Mouse (Mus musculus): Measurements from ENCODE around the gene Letm1. TPM values are rescaled to one million over a fixed set of nuclear protein-coding genes. Genes with fewer than 3 reads are reported as not detected.
A peak's percentile ranks its signal among the peaks of the same experiment; 100 is the strongest.

The Letm1 gene
- total and polyA plus RNA-seq, 2 experiments from 2014 or later, result 59.9 to 83.9 TPM

DNA sequence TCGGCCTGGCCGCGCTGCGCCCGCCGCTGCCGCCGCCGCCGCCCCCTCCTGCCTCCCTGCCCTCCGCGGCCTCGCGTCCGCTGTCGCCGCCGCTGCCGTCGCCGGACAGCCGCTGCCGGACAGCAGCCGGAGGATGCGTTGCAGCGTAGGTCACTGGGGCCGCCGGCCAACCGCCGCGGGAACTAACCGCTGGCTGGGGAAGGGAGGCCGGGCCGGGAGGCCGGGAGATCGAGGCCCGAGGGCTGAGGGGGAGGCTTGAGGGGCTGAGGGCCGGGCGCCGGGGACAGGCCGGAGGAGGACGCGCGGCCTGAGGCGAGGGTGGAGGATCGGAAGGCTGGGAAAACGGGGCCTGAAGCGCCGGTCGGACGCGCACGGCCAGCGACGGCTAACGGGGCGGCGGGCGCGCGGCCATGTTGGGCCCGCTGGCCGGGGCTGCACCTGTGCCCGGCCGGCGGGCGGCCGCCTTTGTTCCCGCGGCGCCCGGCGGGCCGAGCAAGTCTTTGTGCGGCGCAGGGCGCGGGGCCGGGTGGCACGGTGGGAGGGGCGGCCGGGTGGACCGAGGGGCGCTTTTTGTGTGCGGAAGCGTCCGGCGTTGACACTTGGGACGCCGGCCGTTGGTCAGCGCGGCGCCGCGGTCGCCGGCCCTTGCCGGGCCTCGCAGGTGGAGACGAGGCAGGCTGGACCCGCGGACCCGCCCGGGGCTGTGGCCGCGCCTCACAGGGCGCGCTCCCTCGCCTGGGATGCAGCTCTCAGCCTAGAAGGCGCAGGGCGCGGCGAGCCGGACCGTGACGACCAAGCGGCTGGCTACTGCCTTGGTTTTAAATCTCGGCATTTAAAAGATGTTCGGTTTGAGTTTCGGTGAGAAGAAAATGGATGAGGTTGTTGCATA lies 38.4 kb upstream of the Letm1 start:
- TF ChIP-seq CTCF (IDR thresholded peaks at IDR 0.05; ENCODE audit: low read depth), result no peak
- Histone ChIP-seq H3K4me2 (ENCODE audit: low read depth, low read length) (peak overlapping the region; percentile 73), H3K4me1 (ENCODE audit: insufficient read depth, low read length) (peaks cover 18% of the 10 kb centered on the region), H3K36me3 (ENCODE audit: insufficient read depth, low read length) (no peaks in the 10 kb centered on the region), H3K4me3 (ENCODE audit: low read length) (peak overlapping the region; percentile 95), H3K9me3 (ENCODE audit: low read length) (no peaks in the 10 kb centered on the region), H3K27ac (peak overlapping the region; percentile 99), H3K27me3 (ENCODE audit: insufficient read depth, low read length) (no peaks in the 10 kb centered on the region), H3K9ac (replicated peaks; ENCODE audit: low read length) (peak overlapping the region; percentile 99)
- ATAC-seq, result peak; percentile 30
- peak; percentile 69 for DNase-seq (ENCODE audit: low spot score)
- under 1% methylated on average over 93 of the region's 121 CpGs for whole genome bisulfite sequencing

DNA sequence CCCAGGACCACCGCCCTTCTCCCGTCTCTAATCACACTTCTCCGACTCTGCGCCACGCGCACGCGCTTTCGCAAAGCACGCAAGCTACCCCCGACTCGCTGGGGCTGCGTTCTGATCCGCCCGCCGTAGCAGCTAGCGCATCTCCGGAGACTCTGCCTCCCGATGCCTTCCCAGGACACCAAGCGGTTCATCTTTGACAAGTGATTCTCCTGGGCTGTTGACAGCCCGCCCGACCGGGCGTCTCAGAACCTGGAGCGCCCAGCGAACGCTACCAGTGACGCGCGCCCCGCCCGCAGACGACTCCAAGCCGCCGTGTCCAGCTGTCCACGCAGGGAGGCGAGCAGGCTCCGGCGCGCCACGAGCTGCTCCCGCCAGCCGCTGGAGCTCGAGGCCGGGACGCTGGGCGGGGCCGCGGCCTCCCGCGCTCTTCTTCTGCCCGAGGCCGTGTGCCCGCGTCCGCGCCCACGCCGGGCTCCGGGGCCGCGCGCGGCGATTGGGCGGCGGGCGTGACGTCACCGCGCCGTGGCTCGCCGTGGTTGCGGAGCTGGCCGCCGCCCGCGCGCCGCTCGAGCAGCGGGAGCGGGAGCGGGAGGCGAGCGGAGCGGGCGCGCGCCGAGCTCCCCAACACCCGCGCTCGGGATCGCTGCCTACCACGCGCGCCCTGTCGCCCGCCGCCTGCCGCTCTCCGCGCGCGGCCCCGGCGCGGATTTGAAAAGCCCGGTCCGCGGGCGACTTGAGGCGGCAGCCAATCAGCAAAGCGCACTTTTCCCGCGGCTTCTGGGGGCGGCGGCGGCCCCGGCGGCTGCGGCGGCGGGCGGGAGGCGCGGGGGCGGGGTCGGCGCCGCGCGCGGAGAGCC lies 37.5 kb upstream of the Letm1 start, which contains the start of gene Nsd2:
TSS of gene Nsd2 (plus strand) at position 850 of the 857 bp plus-strand sequence.
- DNase-seq (ENCODE audit: low spot score) (peak; percentile 99), ATAC-seq (peak; percentile 92)
- peaks cover 18% of the 10 kb centered on the region for H3K4me1 ChIP-seq (ENCODE audit: insufficient read depth, low read length)
- peak within 1 kb of the TSS; percentile 99 for H3K27ac ChIP-seq
- peak within 1 kb of the TSS; percentile 99 for H3K9ac ChIP-seq (replicated peaks; ENCODE audit: low read length)
- peak within 1 kb of the TSS; percentile 95 for H3K4me3 ChIP-seq (ENCODE audit: low read length)
- no peaks in the 10 kb centered on the region for H3K36me3 ChIP-seq (ENCODE audit: insufficient read depth, low read length)
- no peaks in the 10 kb centered on the region for H3K9me3 ChIP-seq (ENCODE audit: low read length)
- peak within 1 kb of the TSS; percentile 73 for H3K4me2 ChIP-seq (ENCODE audit: low read depth, low read length)
- no peak for TF ChIP-seq CTCF (IDR thresholded peaks at IDR 0.05; ENCODE audit: low read depth)
- H3K27me3 ChIP-seq (ENCODE audit: insufficient read depth, low read length), result no peaks in the 10 kb centered on the region
- under 1% methylated on average over 102 of the region's 136 CpGs for WGBS

DNA sequence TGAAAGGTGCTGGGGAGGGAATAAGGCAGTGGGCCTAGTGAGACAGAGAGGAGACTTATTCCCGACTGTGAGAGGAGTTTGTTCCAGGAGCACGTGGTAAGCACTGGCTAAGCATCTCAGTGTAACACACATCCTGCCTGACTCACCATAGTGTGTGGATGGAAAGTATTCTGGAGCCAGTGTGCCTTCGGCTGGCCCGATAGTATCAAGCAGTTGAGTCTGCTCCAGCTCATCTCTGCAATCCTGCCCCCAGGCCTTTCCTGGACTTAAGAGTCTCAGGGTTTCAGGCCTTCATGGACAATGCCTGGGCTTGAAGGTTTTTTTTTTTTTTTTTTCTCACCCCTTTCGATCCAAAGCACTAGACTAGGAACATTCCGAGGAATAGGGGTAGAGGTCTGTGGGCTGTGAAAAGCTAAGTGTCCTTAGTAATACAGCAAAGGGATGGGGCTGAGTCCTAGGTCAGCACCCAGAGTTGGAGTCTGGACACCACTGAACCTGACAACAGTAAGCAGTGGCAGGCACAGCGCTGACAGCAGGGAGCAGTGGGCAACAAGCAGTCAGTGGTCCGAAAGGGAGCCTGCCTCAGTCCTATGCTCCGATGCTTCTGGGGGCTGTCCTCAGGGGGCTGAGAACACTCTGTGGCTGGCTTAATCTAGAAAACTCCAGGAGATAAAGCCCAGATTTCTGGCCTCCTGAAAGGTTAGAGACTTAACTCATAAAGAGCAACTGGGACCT lies 36.7 kb upstream of the Letm1 start:
- Histone ChIP-seq H3K9ac (replicated peaks; ENCODE audit: low read length) (peak overlapping the region; percentile 99), H3K27me3 (ENCODE audit: insufficient read depth, low read length) (no peaks in the 10 kb centered on the region), H3K4me1 (ENCODE audit: insufficient read depth, low read length) (peaks cover 18% of the 10 kb centered on the region), H3K27ac (peak overlapping the region; percentile 99), H3K36me3 (ENCODE audit: insufficient read depth, low read length) (no peaks in the 10 kb centered on the region), H3K4me2 (ENCODE audit: low read depth, low read length) (peak overlapping the region; percentile 73), H3K4me3 (ENCODE audit: low read length) (peak overlapping the region; percentile 95), H3K9me3 (ENCODE audit: low read length) (no peaks in the 10 kb centered on the region)
- no peak for TF ChIP-seq CTCF (IDR thresholded peaks at IDR 0.05; ENCODE audit: low read depth)
- 4% methylated on average over 9 of the region's 9 CpGs for WGBS
- ATAC-seq (peak; percentile 10; the same call in 1 of the 2 replicates), DNase-seq (ENCODE audit: low spot score) (peak; percentile 6)

DNA sequence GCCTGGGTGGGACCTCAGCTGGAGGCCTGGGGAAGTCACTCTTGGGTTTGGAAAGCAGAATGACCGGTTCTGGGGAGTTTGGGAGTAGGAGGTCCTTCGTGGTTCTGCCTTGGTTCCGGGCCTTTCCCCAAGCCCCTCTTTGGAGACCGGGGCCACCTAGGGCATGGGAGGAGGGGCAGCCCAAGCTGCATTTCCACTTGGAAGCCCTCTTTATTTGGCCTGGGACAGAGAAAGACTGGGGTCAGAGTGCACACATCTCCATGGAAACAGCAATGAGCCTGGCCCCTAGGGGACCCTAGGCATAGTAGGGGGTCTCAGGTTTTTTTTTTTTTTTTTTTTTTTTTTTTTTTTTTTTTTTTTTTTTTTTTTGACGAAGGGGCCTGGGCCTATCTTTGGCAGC lies 35.5 kb upstream of the Letm1 start:
- Histone ChIP-seq H3K4me1 (ENCODE audit: insufficient read depth, low read length) (peaks cover 12% of the 10 kb centered on the region), H3K27me3 (ENCODE audit: insufficient read depth, low read length) (no peaks in the 10 kb centered on the region), H3K36me3 (ENCODE audit: insufficient read depth, low read length) (no peaks in the 10 kb centered on the region), H3K27ac (no peak overlapping the region), H3K4me3 (ENCODE audit: low read length) (no peak overlapping the region), H3K9ac (replicated peaks; ENCODE audit: low read length) (no peak overlapping the region), H3K9me3 (ENCODE audit: low read length) (no peaks in the 10 kb centered on the region), H3K4me2 (ENCODE audit: low read depth, low read length) (no peak overlapping the region)
- WGBS, result 10% methylated on average over 5 of the region's 5 CpGs
- no peak for TF ChIP-seq CTCF (IDR thresholded peaks at IDR 0.05; ENCODE audit: low read depth)
- ATAC-seq, result no peak
- DNase-seq (ENCODE audit: low spot score), result no peak

DNA sequence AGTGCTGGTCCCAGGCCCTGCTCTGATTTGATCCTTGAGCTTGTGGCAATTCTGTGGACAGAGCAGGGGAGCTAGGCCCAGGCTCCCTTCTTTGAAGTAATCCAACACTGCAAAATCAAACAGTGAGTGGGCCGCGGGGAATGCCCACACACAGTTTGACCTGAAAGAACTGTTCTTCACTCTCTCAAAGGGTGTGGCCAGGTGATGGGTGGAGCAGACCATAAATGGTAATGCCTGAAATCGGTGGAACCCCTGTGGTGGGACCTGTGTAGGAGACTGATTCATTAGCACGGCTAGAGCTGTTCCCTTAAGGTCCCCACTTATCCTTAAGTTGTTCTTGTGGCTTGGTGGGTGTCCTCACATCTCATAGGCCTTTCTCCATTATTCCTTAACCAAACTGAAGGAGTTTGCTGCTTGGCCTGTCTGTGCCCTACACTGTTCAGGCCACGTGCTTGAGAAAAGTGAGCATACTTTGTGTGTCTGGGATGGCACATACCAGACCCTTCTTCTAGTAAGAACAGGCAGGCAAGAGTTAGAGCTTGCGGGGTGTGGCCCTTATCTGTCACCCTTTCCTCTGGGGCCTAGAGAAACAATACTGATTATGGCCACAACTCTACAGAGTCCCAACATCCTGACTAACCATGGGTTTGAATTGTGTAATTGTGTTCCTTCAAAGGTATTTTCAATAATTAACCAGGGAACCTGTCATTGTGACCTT lies 33.5 kb upstream of the Letm1 start:
- Histone ChIP-seq H3K36me3 (ENCODE audit: insufficient read depth, low read length) (no peaks in the 10 kb centered on the region), H3K4me2 (ENCODE audit: low read depth, low read length) (no peak overlapping the region), H3K27me3 (ENCODE audit: insufficient read depth, low read length) (no peaks in the 10 kb centered on the region), H3K4me1 (ENCODE audit: insufficient read depth, low read length) (no peaks in the 10 kb centered on the region), H3K9me3 (ENCODE audit: low read length) (no peaks in the 10 kb centered on the region), H3K4me3 (ENCODE audit: low read length) (no peak overlapping the region), H3K27ac (no peak overlapping the region), H3K9ac (replicated peaks; ENCODE audit: low read length) (no peak overlapping the region)
- ATAC-seq (no peak), DNase-seq (ENCODE audit: low spot score) (no peak)
- no peak for TF ChIP-seq CTCF (IDR thresholded peaks at IDR 0.05; ENCODE audit: low read depth)
- WGBS, result 89% methylated on average over 6 of the region's 6 CpGs

DNA sequence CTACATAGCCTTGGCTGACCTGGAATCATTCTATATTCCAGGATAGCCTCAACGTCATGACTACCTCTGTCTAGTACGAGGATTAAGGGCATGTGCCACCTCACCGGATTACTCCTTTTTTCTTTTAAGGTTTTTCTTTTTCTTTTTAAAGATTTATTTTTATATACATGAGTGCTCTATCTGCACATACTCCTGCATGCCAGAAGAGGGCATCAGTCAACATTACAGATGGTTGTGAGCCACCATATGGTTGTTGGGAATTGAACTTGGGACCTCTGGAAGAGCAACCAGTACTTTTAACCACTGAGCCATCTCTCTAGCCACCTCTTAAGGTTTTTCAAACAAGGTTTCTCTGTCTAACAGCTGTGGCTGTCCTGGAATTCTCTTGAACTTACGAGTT lies 28.9 kb upstream of the Letm1 start:
- Histone ChIP-seq H3K4me3 (ENCODE audit: low read length) (no peak overlapping the region), H3K36me3 (ENCODE audit: insufficient read depth, low read length) (no peaks in the 10 kb centered on the region), H3K27me3 (ENCODE audit: insufficient read depth, low read length) (no peaks in the 10 kb centered on the region), H3K4me1 (ENCODE audit: insufficient read depth, low read length) (no peaks in the 10 kb centered on the region), H3K4me2 (ENCODE audit: low read depth, low read length) (no peak overlapping the region), H3K27ac (no peak overlapping the region), H3K9ac (replicated peaks; ENCODE audit: low read length) (no peak overlapping the region), H3K9me3 (ENCODE audit: low read length) (no peaks in the 10 kb centered on the region)
- ATAC-seq (no peak), DNase-seq (ENCODE audit: low spot score) (no peak)
- 90% methylated on average over 4 of the region's 4 CpGs for WGBS
- TF ChIP-seq CTCF (IDR thresholded peaks at IDR 0.05; ENCODE audit: low read depth), result no peak
